Mouse (Mus musculus) mouse embryonic stem cell (cell line): ENCODE data around the gene Pdp2.
"Not testable (repeated sequence)": the region's sequence is repeated elsewhere in the genome, so short reads cannot be mapped to it uniquely, and the experiment has no call there.

ENCODE experiments used
- in situ Hi-C, 2 experiments: fragments of 300-500 bp; cut with MboI; formaldehyde crosslinking; loops; 1 replicate in 1 of 2; 3 replicates in 1 of 2; pipeline ENCODE4 v1.14.3; 2019 to 2020; ENCODE audit warnings: low sequenced_read_pairs in 2 of 2, low pct_unique_long_range_greater_than_20kb in 1 of 2, mixed read lengths in 1 of 2; ENCODE audit not compliant: unreplicated experiment in 1 of 2

Pdp2 gene

DNA sequence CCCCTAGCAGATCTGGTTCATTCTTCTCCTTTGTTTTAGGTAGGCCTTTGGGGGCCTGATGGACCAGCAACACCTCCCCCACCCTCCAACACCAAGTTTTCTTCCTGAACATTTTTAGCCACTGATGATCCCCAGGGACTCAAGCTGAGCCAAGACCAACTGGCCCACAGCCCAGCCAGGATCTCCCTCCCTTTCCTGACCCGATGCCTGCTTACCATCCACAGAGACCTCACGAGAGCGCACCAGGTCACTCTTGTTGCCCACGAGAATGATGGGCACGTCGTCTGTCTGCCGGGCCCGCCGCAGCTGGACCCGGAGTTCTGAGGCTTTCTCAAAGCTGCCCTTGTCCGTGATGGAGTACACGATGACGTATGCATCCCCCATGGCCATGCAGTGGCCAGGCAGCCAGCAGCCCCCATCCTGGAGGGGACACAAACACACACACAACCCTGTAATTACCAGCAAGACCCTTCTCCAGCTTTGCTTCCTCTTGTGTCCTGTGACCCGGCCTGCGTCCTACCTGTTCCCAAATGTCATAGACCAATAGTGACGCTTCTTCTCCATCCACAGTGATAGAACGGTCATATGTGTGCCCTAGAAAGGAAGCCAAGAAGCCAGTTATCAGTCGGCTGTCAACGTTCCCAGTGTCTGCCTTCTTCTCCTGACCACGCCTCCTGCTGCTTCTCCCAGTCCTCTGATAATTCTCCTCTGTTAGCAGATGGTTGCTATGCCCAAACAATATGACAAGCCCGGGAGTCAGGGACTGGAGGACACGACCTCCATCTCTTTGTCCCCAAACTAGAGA is 38.3 kb downstream of the Pdp2 start:
- in situ Hi-C loops = no loop called here

DNA sequence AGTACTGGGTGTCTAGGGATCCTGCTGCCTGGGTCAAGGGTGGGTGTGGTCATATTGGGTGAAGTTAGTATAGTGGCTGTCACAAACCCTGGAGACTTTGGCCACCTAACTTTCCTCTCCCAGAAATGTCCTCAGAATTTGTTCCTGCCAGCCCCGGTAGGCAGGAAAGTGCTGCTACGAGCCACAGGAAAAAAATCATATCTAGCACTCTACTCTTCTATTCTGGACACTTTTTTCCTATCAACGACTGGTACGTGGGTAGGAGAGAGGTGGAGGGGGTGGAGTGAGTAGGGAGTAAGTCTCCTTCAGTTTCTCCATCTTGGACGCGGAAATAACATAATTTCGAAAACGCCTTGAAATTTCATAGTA is 38.8 kb downstream of the Pdp2 start:
- in situ Hi-C loops = no loop called here

DNA sequence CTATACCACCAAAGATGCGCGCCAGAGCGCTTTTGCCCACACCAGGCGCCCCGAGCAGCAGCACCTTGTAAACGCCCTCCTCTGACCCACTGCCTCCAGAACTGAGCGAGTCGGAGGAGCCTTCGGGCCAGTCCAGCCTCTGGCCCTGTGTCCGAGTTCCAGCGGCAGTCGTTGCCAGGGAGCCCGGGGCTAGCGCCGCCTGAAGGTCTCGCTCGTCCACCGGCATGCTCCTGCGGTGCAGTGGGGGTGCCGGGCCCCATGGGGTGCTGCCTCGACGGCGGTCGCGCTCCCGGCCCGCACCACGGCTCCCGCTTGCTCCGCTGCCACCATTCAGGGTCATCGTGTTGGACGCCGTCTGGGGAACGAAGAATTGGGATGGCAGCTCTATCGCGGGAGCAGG is 39.3 kb downstream of the Pdp2 start:
- in situ Hi-C loops = no loop called here

- in situ Hi-C loops = no loop called here
Measured at GRCm38 (mm10) chr8:104630981-104631663, 39.9 kb downstream of the Pdp2 start, which contains the start of gene Rrad. Rrad (minus strand) TSS chr8:104631327.

- in situ Hi-C loops = no loop called here
Measured at GRCm38 (mm10) chr8:104631975-104632374, 40.7 kb downstream of the Pdp2 start.

DNA sequence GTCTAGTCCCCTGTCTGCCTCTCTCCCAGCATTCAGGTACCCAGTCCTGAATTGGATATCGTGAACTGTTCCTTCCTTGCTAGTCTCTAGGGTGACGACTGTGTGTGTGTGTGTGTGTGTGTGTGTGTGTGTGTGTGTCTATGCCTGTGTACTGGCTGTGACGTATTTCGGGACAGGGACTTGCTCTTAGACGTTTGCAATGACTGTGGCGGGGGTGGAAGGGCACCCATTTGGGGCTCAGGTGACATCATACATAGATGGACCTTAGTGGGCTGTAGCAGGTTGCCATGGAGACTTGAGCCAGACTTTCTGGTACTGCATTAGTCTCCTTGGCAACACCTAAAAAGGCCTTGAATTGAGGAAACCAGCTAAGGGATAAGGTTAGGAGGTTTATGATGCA is 41.2 kb downstream of the Pdp2 start:
- in situ Hi-C loops = no loop called here

GRCm38 (mm10) chr8:104633156-104633744 is 42.0 kb downstream of the Pdp2 start:
- in situ Hi-C loops = no loop called here

GRCm38 (mm10) chr8:104635004-104635710 is 43.9 kb downstream of the Pdp2 start:
- in situ Hi-C loops = no loop called here

GRCm38 (mm10) chr8:104638010-104638409 is 46.8 kb downstream of the Pdp2 start:
- in situ Hi-C loops = no loop called here

DNA sequence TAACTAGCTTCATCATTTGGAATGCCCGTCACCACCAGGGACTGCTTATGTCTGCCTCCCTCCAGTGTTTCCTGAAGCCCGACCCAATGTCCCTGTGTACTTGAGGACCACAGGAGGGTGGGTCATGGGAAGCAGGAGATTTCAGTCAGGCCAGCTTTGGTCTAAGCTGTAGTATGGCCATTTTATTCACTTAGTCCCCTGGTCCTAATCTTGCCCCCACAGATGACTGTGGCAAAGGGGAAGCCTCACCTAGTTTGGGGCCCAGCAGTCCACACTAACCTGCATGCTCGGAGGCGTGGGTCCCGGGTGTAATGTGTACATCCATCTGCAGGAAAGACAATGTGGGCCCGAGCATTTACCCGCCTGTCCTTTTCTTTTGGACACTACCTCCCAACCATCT is 49.0 kb downstream of the Pdp2 start:
- in situ Hi-C loops = no loop called here

GRCm38 (mm10) chr8:104640831-104641370 is 49.6 kb downstream of the Pdp2 start:
- in situ Hi-C loops = no loop called here

- in situ Hi-C loops = no loop called here
Measured at GRCm38 (mm10) chr8:104641426-104642323, 50.4 kb downstream of the Pdp2 start, which contains the start of gene Ciao2b. Ciao2b (minus strand) TSS chr8:104641965.

DNA sequence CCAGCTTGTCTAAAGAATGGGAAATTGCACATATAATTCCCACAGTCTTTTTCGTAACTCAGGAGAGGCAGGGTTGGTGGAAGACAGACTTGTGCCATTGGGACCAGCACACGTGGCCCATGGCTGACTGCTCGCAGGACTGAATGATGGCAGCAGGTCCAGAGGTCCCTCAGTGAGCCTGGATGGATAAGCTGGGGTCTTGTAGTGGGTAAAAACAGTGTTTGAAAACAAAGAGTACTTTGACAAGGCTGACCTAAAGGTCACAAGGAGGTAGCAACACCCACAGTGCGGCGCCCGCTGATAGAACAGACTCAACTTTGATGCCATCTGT is 51.0 kb downstream of the Pdp2 start:
- in situ Hi-C loops = no loop called here

GRCm38 (mm10) chr8:104644187-104644586 is 52.9 kb downstream of the Pdp2 start:
- in situ Hi-C loops = not testable (repeated sequence)
